Mouse (Mus musculus): ENCODE data around the gene Cort.
"Not testable (repeated sequence)": the region's sequence is repeated elsewhere in the genome, so short reads cannot be mapped to it uniquely, and the experiment has no call there.

The Cort gene

DNA sequence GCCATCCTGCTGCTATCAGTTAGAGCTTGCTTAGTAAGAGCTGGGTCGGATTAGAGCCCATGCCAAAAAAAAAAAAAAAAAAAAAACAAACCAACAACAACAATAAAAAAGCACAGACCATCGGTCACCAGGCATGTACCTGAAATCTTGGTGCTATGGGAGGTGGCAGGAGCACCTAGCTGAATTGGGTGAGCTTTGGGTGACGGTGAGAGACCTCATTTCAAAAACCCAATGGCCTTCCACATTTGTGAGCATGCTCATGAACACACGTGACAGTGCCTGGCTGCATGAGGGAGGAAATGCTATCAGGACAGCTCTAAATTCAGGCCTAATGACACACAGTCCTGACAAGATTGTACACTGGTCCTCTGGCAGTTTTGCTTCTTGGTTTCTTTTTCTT, 21.5 kb upstream of the Cort start:
- no peak for DNase-seq (ENCODE audit: low read depth, low spot score)

DNA sequence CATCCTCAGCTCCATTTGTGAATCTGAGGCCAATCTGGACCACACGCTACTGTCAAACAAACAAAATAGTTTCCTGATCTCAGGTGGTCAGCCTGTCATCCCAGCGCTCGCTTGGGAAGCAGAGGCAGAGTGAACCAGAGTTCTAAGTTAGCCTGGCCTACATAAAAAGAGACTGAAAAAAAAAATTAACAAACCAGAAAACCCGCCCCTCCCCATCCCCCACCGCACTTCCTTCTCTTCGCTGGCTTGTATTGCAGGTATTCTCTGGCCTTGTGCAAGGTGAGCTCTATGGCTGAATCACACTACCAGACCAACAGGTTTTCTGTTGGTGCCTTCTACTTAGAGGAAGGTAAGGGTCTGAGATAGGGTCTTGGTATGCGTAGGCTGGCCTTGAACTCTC, 21.0 kb upstream of the Cort start:
- DNase-seq (ENCODE audit: low read depth, low spot score): no peak

DNA sequence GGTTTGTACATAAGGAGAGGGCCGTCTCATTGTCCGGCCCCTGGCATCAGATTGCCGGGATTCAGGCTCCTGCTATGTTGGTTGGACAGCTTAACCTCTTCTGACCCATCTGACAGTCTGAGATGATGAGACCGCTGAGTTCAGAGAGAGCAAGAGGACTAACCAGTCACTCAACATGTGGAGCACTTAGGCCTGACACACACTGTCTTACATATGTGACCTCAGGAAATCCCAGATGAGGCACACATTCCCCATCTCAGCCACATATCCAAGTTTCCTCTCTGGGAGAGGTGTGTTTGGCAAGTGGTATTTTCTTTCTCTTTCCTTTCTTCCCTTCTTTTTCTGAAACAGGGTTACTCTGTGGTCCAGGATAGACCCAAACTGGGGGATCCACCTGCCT, 18.6 kb upstream of the Cort start:
- DNase-seq (ENCODE audit: low read depth, low spot score): no peak

DNA sequence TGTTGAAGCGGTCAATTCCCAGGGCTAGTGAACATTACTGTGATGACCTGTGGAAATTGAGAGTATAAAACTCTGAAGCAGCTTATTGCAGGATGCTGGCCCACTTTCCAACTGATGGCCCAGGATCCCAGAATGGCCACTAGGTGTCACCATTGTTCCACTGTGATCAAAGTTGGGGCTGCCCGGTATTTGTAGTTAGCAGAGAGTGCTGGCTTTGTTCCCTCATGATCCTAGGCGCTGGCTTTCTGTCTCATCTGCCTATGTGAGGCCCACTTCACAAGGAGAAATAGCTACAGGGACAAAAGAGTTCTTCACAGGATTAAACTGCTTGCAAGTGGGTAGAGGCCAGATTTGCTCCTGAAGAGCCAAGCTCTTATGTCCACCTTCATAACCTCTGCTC, 17.9 kb upstream of the Cort start:
- DNase-seq (ENCODE audit: low read depth, low spot score): peak; percentile 61

DNA sequence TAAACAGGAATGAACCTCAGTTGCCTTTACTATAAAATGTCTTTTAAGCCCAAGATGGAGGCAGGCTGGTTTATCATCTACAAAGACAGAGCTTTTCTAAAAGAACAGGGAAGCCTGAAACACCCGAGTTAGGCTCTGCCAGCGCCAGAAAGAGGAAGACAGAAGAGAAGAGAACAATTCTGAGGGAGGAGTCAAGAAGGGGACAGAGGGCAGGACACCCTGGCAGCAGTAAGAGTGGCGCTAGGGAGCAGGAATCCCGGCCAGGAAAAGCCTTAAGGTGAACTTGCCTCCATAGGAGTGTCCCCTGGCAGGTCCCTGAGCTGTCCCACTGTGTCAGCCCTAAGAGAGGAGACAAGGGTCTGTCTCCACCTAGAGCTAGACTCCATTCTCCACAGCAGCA, 17.0 kb upstream of the Cort start:
- DNase-seq (ENCODE audit: low read depth, low spot score): no peak

DNA sequence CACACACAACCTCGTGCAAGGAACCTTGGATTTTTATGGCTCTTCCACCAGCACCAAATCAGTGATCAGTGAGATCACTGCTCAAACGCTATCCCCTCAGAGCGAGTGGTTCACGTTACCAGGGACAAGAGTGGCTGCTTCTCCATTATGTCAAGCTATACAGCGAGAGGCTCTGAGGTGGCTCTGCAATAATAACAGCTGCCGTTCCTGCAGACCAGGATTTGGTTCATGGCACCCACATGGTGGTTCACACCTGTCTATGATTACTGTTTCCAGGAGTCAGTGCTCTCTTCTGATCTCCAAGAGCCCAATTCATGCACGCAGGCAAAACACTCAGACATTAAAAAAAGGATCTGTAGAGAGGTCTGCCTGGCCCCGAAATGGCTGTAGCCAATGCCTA, 12.0 kb upstream of the Cort start:
- DNase-seq (ENCODE audit: low read depth, low spot score): no peak

DNA sequence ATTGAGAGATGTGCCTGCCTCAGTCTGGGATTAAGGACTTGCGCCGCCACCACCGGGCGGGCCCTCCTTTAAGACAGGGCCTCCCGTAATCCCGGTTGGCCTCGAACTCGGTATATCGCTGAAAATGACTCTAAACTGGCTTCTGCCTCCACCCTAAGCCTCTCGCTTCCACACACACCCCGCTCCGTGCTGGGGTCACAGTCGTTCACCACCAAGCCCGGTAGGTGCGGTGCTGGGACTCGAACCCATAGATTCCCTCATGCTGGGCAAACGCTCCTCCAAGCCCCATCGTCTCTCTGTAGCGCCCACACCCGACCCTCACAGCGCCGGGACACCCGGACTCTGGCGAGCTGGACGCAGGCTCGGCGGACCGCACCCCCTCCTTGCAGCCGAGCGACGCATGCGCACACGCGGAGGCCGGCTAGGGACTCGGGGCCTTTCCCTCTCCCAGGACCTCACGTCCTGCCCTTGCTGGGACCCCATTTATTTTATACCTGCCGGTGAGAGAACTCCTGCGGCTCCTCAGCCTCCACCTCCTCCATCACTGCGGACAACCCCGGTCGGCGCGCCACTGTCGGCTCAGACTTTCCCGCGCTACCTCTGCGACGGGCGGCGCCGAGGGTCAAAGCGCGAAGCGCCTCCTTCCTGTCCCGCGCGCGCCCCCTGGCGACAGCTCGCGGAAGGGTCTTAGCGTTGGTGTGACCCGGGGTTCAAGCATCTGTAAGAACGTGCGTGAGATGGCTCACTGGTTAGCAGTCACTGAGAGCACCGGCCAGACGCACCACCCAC, 10.6 kb upstream of the Cort start, which contains the start of gene Cenps:
Gene Cenps (minus strand): TSS at position 648 of the 789 bp plus-strand sequence.
- DNase-seq (ENCODE audit: low read depth, low spot score): peak; percentile 76

DNA sequence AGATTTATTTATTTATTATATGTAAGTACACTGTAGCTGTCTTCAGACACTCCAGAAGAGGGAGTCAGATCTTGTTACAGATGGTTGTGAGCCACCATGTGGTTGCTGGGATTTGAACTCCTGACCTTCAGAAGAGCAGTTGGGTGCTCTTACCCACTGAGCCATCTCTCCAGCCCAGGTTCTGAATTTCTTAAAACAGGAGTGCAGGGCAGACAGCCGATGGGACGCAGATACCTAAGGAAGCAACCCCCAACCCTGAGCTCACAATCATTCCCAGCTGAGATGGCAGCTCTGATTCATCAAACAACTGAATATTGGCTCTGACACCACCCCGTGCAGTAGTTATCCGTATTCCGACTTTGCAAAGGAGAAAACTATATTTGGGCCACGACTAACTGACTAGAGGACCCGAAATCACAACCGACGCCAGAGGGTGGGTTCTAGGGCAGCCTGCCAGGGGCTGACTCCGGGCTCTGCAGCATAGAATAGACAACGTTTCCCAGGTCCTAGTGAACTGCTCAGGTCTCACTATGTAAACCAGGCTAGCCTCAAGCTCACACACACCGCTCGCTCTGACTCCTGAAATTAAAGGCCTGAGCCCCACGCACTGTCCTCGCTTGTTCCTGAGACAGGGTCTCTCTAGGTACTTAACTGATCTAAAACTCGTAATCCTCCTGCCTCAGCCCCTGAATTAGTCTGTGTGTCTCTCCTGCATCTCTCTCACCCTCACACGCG, 9.7 kb upstream of the Cort start:
- DNase-seq (ENCODE audit: low read depth, low spot score): no peak

DNA sequence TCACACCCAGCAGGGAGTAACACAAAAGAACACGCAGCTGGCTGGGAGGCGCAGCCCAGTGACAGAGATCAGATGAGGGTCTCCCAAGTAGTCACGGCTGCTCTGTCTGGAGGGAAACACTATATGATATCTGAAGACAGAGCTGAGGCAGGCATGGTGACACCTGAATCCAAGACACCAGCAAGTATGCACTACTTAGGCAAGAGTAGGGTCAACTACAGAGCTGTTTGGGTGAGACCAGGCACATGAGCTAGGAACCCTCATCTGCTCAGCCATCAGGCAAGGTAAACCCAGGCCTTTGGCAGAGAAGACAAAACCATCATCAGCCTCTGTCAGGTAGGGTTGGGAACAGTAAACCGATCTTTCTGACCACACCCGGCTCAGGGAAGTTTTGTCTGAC, 6.8 kb upstream of the Cort start:
- DNase-seq (ENCODE audit: low read depth, low spot score): no peak

DNA sequence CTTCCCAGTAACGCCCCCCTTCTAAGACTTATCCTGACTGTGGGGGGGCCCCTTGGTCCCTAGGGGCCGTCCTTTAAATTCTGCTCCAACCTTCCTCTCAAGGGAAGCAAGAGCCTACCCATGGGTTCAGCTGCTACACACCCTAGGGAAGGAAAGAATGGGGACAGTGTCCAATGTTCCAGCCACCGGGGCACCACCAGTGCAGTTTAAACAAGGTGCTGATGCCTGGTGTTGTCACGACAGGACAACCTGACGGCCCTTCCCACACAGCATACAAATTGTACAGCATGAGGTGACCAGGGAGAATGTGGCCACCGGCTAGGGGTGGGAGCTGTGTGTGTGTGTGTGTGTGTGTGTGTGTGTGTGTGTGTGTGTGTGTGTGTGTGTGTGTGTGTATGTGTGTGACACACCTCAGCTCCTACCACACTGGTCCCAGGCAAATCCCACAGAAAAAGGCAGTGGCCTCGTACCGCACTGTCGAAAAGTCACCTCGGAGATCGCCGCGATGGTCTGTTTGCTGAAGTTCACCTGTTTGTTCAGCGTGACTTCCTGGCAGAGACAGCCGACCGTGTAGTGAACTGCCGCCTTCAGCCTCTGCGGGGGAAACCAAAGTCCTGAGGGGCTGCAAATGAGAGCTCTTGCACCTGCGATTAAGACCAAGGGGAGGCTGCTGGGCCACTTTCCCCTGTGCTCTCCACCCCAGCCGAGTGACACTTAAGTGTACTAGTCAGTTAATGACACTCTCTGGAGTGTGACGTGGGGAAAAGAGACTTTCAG, 5.4 kb upstream of the Cort start:
- DNase-seq (ENCODE audit: low read depth, low spot score): no peak

DNA sequence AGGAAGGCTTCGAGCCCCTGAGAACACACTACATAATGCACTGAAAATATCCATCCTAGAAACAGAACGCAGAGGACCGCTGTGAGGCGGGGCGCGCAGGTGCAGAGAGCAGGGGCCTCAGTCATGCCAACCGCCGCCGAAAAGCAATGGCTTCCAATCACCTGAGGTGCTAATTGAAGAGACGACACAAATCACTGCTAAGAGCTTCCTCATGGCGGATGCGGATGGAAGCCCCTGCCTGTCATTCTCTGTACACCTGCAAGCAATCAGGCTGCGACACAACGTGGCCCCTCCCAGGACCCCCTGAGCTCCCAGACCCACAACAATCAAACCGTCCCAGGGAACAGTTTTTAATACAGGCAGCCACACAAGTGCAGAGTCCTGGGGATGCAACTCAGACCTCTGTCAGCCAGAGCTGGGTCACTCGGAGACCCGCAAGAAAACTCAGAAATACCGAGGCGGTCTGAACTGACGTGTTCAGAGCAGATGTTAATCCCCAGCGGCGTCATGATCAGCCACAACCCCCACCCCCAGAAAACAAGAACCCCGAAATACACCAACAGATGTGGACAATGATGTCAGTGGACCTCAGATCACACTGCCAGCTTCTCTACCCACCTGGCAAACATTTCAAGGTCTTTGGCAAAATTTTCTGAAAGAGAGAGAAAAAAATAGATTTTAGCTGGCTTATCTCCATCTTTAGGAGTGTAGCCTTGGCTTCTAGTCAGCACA, 4.6 kb upstream of the Cort start:
- no peak for DNase-seq (ENCODE audit: low read depth, low spot score)

DNA sequence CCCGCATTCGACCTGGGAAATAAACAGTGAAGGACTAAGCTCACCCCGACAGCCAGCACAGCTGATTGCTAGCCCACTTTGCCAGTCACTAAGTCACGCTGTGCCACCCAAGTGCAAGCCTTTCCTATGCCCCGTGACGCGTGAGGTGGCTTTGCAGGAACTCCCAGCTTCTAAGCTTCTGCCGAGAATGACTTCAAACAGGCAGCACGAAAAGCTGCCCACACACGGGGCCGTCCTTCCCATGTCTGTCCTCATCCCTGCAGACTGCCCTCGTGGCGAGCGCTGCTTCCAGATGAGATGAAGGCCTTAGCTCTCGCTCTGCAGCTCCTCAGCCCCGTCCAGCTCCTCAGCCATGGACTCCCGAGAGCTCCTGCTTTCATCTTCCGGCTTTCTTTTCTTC, 1.9 kb upstream of the Cort start:
- no peak for DNase-seq (ENCODE audit: low read depth, low spot score)

DNA sequence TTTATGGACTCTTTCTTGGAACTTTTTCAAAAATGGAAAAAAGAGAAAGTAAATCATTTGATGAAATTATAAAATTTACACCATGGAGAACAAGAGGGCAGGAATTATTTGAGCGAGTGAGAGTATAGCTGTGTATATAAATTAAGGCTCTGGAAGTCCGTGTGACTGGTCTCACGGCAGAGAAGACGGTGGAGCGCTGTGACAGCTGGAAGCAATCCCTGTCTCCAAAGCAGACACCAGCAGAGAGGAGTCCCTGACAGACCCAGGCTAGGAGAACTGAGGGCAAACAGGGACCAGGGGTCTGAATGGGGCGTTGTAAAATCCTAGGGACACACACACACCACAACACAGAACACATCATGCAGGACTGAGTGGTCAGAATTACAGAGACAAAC, 451 bp downstream of the Cort start:
- DNase-seq (ENCODE audit: low read depth, low spot score): no peak

DNA sequence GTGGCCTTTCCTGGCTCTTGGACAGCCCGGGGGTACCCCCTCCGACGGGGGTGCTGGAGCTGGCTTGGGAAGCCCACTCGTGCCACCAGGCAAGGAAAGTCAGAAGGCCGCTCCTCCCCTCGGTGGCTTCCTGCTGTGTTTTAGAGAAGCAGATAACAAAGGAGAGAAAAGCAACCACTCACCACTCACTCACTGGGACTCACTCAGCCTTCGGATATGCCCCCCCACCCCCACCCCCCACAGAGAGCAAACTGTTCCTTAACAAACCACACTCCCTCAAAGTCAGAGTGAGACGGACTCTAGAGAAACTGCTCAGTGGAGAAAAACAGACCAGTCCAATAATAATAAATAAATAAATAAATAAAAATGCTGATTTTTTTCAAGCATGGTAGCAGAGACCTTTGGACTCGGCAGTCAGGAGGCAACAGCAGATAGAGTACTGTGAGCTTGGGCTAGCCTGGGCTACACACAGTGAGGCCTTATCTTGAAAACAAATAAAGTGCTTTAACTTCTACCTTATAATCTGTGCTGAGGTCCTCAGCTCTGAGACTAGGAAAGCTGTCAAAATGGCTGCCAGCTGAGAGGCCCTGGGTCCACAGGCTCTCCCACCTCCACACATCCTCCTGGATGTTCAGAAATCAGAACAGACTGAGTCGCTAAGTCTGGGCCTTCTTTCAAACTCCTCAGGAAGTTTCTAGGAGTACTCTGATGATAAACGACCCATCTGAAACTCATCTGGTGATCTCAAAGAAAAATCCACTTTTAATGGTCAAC, 1.0 kb downstream of the Cort start:
- DNase-seq (ENCODE audit: low read depth, low spot score): no peak

DNA sequence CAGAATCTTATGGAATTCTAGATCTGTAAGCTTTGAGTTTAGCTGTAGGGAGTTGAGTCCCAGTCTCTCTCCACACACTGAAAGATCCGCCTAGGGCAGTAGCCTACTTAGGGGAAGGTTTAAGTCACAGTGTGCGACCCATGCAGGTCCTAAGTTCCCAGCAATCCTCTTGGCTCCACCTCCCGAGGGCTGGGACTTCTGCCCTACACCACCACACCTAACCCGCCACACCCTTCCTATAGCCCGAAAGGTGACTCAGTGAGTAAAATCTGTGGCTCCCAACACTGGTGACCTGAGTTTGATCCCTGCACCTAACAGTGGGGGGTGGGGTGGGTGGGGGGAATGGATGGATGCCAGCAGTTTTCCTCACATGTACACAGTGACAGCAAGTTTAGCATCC, 3.1 kb downstream of the Cort start:
- no peak for DNase-seq (ENCODE audit: low read depth, low spot score)

DNA sequence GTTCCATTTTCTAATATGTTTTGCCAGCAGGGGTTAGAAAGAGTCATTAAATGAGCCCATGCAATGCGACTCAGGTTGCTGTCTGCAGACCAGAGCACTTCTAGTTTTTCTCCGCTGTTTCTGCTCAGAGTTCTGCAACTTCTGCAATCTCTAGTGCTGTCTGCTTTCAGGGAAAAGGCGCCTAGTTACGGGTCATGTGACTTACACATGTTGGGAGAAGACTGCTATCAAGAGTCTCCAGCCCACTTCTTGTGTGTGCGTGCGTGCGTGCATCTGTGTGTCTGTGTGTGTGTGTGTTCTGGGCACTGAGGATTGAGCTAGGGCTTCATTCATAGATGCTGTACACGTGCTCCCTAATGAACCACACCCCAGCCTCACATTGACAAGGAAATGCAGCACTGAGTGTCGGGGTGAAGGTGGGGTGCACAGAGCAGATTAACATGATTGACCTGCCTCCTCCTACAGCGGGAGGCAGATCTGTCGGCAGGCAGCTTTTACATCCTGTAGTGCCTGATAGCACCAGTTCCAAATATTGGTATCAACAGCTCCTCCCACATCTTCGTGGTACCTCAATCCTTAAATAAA, 6.5 kb downstream of the Cort start:
- DNase-seq (ENCODE audit: low read depth, low spot score): not testable (repeated sequence)

DNA sequence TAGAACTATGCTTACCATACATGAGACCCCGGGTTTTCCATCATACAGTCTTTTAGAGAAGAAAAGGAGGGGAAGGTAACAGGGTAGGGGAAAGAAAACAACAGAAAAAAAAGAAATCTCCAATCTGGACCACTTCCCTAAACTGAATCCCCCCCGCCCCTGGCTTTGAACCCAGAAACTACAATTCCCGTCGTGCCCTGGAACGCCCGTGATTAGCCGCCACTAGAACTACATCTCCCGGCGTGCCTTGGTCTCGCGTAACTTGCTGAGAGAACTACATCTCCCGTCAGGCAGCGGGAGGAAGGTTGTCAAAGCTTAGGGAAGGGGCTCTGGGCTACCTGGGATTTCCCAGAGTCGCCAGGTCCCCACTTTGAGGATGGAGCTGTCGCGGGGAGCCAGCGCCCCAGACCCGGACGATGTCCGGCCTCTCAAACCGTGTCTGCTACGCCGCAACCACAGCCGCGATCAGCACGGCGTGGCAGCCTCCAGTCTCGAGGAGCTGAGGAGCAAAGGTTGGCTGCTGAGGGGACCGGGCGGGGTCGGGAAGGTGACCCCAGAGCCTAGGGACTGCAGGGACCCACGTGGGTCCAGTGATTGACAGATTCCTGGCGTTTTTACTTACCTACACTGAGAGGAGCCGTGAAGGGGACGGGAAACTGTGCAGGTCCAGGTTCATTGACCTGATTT, 22.5 kb downstream of the Cort start, which contains the start of gene Dffa:
Gene Dffa (plus strand): TSS at position 272 of the 687 bp plus-strand sequence.
- peak; percentile 79 for DNase-seq (ENCODE audit: low read depth, low spot score)

DNA sequence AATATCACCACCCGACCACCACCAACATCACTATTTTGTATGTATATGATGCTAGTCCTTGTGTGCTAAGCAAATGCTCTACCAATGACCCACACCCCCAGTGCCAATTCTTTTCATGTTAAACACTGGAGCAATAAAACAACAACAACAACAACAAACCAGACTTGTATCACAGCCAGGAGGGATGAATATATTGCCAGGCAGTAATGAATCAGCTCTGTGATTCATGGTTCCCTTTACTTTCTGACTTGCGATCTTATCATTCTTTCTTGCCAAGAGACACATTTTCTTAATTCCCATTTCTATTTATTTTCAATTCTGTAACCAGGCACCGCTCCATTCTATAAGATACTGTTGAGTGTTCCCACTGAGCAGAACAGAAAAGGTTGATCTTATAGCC, 25.1 kb downstream of the Cort start:
- DNase-seq (ENCODE audit: low read depth, low spot score): no peak

DNA sequence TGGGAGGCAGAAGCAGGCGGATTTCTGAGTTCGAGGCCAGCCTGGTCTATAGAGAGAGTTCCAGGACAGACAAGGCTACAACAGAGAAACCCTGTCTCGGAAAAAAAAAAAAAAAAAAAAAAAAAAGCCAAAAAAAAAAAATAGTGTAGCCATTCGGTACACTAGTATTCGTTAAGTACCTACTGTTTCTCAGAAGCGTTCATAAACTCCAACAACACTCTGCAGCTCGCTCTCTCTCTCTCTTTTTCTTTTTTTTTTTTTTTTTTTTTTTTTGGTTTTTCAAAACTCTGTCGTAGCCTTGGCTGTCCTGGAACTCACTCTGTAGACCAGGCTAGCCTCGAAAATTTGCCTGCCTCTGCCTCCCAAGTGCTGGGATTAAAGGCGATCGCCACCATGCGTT, 26.1 kb downstream of the Cort start:
- DNase-seq (ENCODE audit: low read depth, low spot score): not testable (repeated sequence)
